Mouse (Mus musculus) Muller cell, postnatal 12 days (primary cell): ENCODE results near the gene Slc25a18.
A peak's percentile ranks its signal among the peaks of the same experiment; 100 is the strongest.
"Not testable (repeated sequence)": the region's sequence is repeated elsewhere in the genome, so short reads cannot be mapped to it uniquely, and the experiment has no call there.

ENCODE experiments used
- DNase-seq: peaks from one replicate; pipeline ENCODE4 v3.0.0-alpha.2; 2015; ENCODE audit errors: inconsistent ontology term

The Slc25a18 gene

DNA sequence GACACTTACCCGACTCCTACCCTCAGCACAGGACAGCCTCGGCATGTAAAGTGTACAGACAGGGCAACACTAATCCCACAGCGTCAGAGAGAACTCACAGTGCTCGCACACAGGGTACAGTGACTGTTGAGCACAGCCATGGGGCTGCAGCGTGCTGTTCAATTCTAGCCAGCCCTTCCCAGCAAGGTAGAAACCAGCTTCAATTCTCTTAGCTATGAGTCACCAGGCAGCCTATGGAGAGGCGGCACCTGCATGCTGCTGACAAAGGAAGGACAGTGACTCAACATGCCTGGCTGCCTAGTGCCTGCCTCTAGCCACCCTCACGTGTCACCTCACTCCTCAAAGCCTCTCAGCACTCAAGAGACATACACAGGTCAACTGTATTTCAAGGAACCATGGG, 24.6 kb downstream of the Slc25a18 start:
- DNase-seq: peak; percentile 25

DNA sequence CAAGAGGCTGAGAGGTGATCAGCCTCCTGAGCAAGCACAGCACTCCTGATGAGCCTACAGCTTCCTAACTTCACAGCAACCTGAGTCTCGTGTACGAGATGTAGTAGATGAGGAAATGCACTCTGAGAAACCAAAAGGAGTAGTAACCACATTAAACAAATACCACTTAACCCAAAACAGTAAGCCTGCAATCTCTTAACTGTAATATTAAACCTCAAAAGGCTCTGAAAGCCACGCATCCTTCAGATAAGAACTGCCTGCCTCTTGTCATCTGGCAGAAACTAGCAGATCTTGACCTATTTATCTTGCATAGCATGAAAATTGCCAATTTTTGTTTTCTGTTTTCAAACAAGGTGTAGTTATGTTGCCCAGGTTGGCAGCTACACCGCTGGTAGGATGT, 25.5 kb downstream of the Slc25a18 start:
- DNase-seq: no peak

DNA sequence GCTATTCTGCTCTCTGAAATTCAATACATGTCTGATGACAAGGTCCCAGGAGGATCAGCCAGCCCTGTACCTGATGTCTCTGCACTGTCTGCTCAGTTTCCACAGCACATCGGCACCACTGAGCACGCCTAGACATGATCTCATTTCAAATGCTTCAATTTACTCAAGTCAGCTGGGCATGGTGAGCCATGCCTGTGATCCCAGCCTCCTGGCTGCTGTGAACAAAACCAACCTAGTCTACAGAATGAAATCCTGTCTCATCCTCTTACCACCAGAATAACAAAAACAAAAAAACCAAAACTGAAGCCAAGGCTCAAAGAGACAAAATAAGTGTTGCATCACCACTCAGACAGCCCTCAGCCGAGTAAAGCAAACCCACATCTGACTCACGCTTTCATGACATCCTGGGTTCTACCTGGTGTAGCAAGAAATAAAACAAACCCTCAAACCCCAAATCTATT, 26.2 kb downstream of the Slc25a18 start:
- DNase-seq: peak; percentile 27

DNA sequence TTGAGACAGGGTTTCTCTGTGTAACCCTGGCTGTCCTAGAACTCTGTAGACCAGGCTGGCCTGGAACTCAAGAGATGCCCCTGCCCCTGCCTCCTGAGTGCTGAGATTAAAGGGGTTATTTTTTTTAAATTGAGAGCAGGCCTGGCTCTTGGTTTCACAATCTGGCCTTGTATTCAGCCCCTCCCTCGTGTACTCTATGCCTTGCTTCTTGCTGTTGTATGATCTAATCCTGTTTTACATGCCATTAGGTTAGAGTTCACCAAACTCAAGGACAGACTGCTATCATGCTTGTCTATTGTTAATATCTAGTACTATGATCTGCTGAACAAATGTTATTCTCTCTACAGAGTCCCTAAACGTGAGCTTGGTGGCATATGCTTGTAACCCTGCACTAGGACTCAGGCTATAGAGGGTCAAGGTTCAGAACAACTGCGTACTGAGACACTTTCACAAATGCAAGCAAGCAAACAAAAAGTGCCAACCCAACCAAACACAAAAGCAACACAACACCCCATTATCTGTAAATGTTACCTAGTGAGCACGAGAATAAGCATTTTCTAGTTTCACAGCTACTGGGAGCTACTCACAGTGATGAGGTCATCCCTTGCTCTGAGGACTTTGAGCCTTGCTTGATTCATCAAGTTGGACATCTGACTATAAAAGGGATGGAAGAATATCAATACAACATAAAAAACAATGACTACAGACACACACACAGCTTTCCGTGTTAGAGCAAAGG, 33.8 kb downstream of the Slc25a18 start:
- no peak for DNase-seq

DNA sequence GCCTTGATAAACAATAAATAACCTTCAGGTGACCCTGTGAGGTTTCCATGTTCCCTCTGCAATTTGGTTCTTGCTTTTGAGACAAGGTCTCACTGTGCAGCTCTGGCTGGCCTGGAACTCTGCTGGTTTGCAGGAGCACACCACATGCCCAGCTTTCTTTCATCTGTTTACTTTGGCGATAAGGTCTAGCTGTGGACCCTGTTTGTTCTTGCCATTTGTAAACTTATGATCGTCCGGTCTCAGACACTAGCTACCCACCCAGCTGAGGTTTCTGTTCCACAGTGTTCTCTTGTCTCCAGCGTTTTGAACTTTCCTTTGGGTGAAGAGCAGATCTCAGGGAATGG, 34.3 kb downstream of the Slc25a18 start:
- DNase-seq: no peak

DNA sequence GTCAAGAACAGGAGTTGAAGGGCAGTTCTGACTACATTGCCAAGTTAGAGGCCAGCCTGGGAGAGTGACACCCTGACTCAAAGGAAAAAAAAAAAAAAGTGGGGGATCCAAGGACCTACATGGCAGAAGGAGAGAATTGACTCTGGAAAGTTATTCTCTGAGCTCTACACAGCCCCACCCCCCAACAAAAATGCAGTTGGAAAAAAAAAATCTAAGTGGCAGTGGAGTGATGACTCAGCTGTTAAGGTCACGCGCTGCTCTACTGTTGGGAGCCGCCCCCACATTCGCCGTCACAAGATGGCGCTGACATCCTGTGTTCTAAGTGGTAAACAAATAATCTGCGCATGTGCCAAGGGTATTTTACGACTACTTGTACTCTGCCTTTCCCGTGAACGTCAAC, 38.6 kb downstream of the Slc25a18 start:
- DNase-seq: not testable (repeated sequence)

DNA sequence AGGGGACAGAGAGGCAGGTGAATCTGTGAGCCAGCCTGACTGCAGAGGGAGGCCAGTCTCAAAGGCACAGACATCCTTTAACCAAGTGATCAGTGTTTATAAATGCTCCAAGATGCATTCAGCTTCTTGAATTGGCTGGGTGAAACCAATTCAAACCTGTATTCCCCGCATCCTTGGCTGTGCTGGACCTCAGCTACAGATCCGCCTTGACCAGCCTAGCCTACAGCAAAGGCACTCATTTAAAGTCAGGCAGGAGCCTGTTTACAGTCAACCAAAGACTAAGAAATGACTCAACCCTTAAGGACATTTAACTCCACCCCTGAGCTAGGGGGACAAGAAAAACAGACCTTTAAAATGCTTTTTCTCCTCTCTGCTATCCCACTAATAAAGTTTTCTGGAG, 45.9 kb downstream of the Slc25a18 start:
- DNase-seq: no peak

DNA sequence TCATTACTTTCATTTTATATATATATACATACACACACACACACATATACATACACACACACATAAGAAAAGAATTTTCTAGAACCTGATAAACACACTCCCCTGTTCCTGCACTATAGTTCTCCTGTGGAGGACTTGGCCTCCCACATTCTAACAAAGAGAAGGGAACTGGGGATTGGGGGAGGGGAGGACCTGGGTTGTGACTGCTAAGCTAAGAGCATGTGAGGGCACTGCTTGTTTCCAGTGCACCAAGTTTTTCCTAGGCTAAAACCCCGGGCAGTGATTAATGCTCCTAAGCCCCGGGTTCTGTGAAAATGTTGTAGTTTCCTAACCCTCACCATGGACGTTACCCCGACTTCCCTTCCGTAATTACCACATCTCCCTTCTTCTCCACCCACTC, 46.8 kb downstream of the Slc25a18 start:
- DNase-seq: no peak

DNA sequence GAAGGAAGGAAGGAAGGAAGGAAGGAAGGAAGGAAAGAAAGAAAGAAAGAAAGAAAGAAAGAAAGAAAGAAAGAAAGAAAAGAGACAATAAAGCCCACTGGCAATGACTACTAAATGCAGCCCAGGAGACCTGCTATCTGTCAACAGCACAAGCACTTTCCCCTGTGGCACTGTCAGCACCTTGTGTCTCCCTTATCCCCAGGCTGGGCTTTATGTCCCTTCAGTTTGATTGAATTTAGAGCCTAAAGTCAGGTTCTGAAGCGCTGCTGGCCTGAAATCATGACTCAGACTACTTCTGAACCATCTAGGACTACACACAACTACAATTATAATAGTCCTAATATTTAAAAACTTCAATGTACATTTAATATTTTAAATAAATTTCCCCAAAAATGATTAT, 47.6 kb downstream of the Slc25a18 start:
- DNase-seq: no peak

DNA sequence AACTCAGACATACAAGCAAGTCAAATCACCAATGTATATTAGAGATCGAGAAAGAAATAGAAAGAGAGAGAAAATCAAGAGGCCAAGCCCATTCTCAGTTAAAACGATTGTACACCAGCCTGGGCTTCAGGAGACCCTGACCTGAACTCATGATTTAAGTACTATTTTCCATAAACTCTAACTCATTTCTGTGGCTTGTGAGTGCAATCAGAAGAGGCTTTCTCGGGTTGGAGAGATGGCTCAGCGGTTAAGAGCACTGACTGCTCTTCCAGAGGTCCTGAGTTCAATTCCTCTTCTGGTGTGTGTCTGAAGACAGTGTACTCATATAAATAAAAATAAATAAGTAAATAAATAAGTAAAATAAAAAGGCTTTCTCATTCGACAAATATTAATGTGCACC, 48.3 kb downstream of the Slc25a18 start:
- DNase-seq: no peak

DNA sequence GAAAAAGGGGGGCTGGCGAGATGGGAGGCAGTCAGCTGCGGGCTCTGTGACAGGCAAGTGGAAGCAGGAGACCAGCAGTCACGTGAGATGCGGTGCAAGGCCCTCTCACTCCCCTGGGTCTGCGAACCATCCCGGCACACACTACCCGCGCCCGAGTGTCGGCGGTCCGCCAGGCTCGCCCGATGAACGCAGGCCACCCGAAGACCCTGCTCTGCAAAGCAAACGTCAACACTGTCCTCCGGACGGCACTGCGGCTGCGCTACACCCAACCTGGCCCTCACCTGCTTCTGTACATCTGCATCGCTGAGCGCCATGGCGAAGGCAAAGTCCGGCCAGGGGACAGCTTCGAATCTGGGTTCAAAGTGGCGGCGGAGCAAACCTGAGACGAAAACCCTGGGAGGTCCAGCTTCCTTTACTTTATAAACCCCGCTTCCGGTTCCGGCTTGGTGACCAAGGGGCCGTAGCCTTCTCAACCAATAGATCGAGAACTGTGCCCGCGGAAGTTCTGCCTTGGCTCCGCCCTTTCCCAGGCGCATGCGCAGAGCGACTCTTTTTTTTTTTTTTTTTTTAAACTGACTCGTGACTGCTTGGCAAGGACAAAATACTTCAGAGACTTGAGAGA, 49.0 kb downstream of the Slc25a18 start, which contains the start of gene Atp6v1e1:
TSS of gene Atp6v1e1 (minus strand) at position 487 of the 622 bp plus-strand sequence.
- peak; percentile 93 for DNase-seq

DNA sequence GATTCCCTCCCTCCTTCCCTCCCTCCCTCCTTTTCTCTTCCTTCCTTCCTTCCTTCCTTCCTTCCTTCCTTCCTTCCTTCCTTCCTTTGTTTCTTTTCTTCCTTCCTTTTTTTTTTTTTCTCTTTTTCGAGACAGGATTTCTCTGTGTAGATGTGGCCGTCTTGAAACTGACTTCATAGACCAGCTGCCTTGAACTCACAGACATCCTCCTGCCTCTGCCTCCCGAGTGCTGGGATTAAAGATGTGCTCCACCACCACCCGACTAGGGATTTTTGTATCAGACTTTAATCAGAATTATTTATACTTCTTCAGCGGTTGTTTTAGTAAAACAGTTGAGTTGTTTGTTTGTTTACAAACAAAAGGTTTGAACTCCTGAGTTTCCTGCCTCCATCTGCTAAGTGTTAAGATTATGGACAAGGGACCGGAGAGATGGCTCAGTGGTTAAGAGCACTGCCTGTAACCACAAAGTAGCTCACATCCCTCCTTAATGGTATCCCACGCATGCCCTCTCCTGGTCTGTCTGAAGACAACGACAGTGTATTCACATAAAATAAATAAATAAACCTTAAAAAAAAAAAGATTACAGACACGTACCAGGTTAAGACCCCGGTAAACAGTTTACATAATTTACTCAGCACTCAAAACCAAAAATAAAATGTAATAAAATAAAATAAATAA, 49.7 kb downstream of the Slc25a18 start:
- DNase-seq: no peak

DNA sequence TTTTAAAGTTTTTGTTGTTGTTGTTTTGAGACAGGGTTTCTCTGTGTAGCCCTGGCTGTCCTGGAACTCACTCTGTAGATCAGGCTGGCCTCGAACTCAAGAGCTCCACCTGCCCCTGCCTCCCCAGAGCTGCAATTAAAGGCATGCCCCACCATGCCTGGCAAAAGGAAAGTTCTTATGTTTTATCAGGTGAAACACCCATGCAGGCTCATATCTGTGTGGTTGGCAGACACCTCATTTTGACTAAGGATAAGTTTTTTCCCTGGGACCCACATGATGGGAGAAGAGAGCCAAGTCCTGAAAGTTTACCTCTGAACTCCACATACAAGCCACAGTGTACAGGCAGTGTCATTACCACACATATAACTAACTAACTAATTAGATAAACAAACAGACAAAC, 56.7 kb downstream of the Slc25a18 start:
- no peak for DNase-seq

DNA sequence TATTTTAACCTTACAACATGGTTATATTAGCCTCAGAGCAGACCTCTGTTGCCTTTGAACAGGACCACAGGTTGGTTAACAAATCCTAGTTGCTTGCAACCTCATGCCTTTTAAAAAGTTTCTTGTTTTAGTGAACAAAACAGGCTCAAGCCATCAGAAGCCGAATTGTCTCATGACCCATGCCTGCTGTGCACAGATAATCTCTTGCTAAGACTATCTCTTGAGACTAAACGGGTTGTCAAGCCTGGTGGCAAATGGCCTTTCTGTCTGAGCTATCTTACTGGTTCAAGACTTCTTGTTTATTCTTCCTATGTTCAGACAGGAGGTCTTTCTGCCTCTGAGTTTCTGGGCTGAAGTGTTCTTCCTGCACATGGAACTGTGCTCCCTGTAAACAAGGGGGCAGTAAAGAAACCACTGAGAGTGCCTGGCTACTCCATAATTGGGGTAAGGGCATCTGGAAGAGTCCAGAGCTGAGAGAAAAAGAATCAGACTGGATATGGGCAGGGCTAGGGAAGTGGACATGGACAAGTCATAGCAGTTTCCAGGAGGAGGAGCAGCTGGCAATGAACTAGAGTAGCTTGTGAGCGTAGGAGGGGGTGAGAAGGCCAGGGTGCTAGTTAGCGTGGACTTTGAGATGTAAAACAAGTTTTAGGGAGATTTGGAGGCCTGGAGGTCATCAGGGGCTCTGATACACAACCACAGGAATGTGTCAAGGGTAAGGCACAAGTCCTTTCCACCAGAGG, 57.7 kb downstream of the Slc25a18 start:
- DNase-seq: no peak

DNA sequence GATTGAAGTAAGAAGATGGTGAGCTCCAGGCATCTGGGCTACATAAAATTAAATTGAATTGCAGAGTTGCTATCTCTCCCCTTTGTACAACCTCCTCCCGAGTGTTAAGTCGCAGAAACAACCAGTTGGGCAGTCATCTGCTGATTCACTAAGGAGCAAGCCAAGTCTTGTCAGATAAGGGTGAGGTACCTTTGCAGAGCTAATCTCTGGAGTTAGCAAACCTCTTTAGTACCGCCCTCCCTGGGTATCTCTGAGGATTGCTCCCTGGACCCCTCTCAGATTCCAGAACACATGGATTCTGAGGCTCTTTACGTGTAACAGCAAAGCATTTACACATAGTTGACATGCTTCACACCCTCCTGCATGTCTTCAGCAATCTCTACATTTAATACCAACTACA, 58.7 kb downstream of the Slc25a18 start:
- no peak for DNase-seq

DNA sequence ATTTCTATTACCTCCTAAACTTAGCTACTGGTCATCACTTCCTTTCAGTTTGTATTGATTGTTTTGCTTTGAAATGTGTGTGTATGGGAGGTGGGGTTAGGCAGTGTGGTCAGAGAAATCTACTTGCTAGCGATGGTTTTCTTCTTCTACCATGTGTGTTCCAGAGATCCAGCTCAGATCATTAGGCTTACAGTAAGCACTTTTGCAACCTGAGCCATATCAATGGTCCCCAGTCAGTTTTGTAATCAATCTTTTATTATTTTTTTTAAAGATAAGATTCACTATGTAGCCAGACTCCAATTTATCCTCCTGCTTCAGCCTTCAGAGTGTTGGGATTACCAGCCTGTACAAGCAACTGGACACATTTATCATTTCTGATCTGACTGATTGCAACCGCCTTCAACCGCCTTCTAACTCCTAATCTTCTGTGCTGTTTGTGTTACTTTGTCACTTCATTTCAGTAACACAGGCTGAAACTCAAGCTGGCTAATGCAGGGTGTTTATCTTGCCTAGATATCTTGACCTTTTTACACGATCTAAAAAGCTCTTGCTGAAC, 61.5 kb downstream of the Slc25a18 start:
- no peak for DNase-seq

DNA sequence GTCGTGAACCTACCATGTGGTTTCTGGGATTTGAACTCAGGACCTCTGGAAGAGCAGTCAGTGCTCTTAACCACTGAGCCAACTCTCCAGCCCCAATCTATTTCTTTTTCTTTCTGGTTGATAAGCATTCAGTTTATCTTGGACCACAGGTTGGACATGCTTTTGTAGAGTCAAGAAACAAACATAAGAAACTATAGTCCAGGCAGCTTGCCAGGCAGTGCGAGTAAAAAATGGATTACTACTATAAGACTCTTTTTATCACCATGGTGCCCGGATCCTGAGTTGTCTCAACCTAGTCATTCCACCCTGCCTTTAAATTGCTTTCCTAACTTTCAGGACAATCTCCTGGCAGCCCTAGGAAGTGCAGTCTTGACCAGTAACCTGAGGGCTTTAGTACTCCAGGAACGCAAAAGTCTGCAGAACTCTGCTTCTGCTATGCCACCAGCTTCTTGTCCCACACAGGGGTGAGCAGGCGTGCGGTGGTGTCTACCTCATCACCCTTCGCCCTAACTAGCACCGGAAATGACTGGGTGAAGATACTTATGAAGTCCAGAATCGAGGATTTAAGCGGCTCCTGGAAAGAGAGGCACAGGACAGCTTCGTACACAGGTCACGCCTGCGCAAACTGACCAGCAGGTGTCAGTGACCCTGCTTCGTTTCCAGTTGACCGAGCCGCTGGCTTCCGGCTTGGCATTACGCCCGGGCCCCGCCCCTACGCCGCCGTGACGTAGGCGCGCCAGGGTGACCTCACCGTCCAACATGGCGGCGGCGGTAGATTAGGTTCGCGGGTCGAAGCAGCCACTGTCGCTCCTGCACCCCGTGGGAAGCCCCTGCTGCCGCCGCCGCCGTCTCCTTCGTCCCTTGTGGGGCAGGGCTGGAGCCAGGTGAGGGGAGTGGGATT, 62.3 kb downstream of the Slc25a18 start, which contains the start of gene Bcl2l13:
TSS of gene Bcl2l13 (plus strand) at position 739 of the 901 bp plus-strand sequence.
- DNase-seq: peak; percentile 93

DNA sequence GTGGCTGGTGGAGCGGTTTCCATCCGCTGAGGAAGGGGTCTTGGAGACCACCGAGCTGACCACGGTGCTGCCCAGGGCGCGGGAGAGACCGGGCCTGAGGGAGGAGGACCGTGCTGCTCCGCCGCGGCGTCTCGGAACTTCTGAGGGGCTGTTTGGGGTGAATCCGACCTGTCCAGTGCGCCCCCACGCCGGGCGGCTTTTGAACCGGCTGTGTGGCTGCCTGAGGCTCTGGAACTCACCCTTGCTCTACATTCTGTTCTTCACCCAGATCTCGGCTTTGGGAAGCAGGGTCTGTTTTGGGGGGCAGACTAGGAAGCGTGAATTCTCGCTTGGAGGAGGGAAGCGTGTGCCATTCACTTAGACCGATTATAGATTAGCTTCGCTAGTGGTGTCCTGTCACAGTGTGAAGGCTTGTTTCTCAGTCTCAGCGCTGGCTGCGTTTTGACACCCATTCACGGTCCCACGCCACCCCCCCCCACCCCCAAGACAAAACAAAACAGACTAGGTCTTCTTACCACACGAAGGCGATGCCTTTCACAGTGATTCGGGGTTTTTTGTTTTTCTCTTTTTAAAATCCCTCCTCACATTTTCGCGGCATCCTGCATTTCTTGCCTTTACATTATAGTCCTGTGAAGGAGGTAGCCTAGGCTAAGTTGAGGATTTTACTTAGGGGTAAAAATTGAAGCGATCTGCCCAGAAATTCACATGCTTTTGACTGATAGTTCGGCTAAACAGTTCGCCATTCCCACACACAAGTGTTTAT, 63.2 kb downstream of the Slc25a18 start:
- DNase-seq: no peak

DNA sequence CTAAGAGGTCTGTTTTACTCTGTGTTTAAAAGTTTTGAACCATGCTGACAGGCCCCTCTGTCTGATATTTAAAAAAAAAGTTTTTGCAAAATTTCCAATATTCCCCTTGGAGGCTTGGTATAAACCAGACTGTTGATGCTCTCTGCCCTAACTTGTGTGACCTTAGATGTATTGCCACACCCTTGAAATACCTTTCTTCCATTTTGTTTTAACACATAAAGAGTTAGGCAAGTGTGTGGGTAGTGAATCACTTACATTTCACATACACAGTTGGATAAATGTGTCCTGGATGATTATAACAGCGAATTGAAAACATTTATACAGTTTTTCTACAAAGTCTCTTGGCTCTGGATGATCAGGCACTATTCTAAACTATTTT, 63.8 kb downstream of the Slc25a18 start:
- DNase-seq: no peak

DNA sequence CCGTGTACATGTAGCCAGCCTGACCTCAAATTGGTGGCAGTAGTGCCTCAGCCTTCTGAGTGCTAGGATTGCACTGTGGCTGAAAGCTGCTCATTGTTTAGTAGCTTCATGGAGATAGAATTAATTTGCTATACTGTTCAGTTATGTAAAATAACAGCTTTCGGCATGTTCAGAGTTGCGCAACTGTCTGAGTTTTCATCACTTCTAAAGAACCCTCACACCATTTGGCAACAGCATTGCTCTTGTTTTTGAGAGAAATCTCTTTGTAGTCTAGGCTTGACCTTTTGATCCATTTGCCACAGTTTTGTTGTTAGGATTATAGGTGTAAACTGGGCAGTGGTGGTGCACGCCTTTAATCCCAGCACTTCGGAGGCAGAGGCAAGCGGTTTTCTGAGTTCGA, 66.9 kb downstream of the Slc25a18 start:
- DNase-seq: no peak
